Mouse (Mus musculus) retina, embryonic 14.5 days (tissue): ENCODE results near the gene Ncapd3.

Source experiments
- DNase-seq: peaks from one replicate; pipeline ENCODE4 v3.0.0-alpha.2; 2015; ENCODE audit warnings: low spot score

The Ncapd3 gene

GRCm38 (mm10) chr9:27029828-27030762 lies at the start of gene Ncapd3, which contains the start of gene Vps26b:
Gene Ncapd3 (plus strand): TSS chr9:27030175.
Gene Vps26b (minus strand): TSS chr9:27030065.
- DNase-seq = peak; percentile 99

GRCm38 (mm10) chr9:26985090-26985613 lies 44.8 kb upstream of the Ncapd3 start:
- no peak for DNase-seq

GRCm38 (mm10) chr9:26985668-26986277 lies 44.2 kb upstream of the Ncapd3 start:
- DNase-seq = no peak

- DNase-seq = no peak
Measured at GRCm38 (mm10) chr9:26990181-26990580, 39.8 kb upstream of the Ncapd3 start.

GRCm38 (mm10) chr9:26993118-26993517 lies 36.9 kb upstream of the Ncapd3 start:
- DNase-seq = no peak

- no peak for DNase-seq
Measured at GRCm38 (mm10) chr9:26993900-26994299, 36.1 kb upstream of the Ncapd3 start.

- DNase-seq = no peak
Measured at GRCm38 (mm10) chr9:26997062-26997461, 32.9 kb upstream of the Ncapd3 start.

GRCm38 (mm10) chr9:26997501-26997900 lies 32.5 kb upstream of the Ncapd3 start:
- DNase-seq = no peak

- DNase-seq = no peak
Measured at GRCm38 (mm10) chr9:26998669-26999460, 31.1 kb upstream of the Ncapd3 start.

- peak; percentile 99 for DNase-seq
Measured at GRCm38 (mm10) chr9:26999461-27000395, 30.2 kb upstream of the Ncapd3 start, which contains the start of the genes Acad8 and Thyn1. Gene Acad8 (minus strand): TSS chr9:26999566. Gene Thyn1 (plus strand): TSS chr9:26999710.

GRCm38 (mm10) chr9:27005231-27005630 lies 24.7 kb upstream of the Ncapd3 start:
- no peak for DNase-seq

- no peak for DNase-seq
Measured at GRCm38 (mm10) chr9:27005933-27006332, 24.0 kb upstream of the Ncapd3 start.

- DNase-seq = no peak
Measured at GRCm38 (mm10) chr9:27006866-27007265, 23.1 kb upstream of the Ncapd3 start.

- no peak for DNase-seq
Measured at GRCm38 (mm10) chr9:27009231-27009630, 20.7 kb upstream of the Ncapd3 start.

- DNase-seq = no peak
Measured at GRCm38 (mm10) chr9:27011572-27011971, 18.4 kb upstream of the Ncapd3 start.

- no peak for DNase-seq
Measured at GRCm38 (mm10) chr9:27018961-27019360, 11.0 kb upstream of the Ncapd3 start.

GRCm38 (mm10) chr9:27023681-27024080 lies 6.3 kb upstream of the Ncapd3 start:
- no peak for DNase-seq

- DNase-seq = no peak
Measured at GRCm38 (mm10) chr9:27026708-27027107, 3.3 kb upstream of the Ncapd3 start.

GRCm38 (mm10) chr9:27029022-27029827 lies 750 bp upstream of the Ncapd3 start:
- peak; percentile 31 for DNase-seq

- DNase-seq = no peak
Measured at GRCm38 (mm10) chr9:27030763-27031100, 757 bp downstream of the Ncapd3 start.
